Comparison of ENCODE assay signal across 12 mouse cellular contexts in genomic region chr2:144133806-144134574, GRCm38 (mm10).
DNase-seq lines count a peak whose midpoint lies in the region; ATAC-seq lines count a peak whose summit lies in the region.
"Had no signal": no experiment of that assay in that cellular context is flagged by ENCODE, and none has a peak within 500 bp of the region (broad histone marks: within the 10 kb centered on the region; RNA-seq: fewer than 3 reads in every experiment).

No protein-coding gene starts in this region.

- H3K4me1 ChIP-seq in kidney, embryonic 14.5 days (ENCODE audit: control insufficient read depth, insufficient read depth, low read length) = peaks cover 9% of the 10 kb centered on the region; the same call in 1 of the 2 replicates
- H3K4me1 ChIP-seq: hindbrain, embryonic 12.5 days had no signal

- H3K9ac ChIP-seq in kidney, embryonic 14.5 days (ENCODE audit: low read depth, low read length) = no peak overlapping the region
- H3K9ac ChIP-seq: hindbrain, embryonic 12.5 days; liver, embryonic 14.5 days had no signal

- no peak overlapping the region for H3K4me2 ChIP-seq in kidney, embryonic 14.5 days (replicated peaks; ENCODE audit: low read depth, low read length)
- H3K4me2 ChIP-seq: hindbrain, embryonic 12.5 days had no signal

- H3K27me3 ChIP-seq in kidney, embryonic 14.5 days (ENCODE audit: control insufficient read depth, insufficient read depth, low read length) = no peaks in the 10 kb centered on the region
- H3K27me3 ChIP-seq: hindbrain, embryonic 12.5 days had no signal

- no peaks in the 10 kb centered on the region for H3K36me3 ChIP-seq in kidney, embryonic 14.5 days (ENCODE audit: control insufficient read depth, insufficient read depth, low read length)
- H3K36me3 ChIP-seq: hindbrain, embryonic 12.5 days had no signal

- peak; percentile 79 for ATAC-seq in kidney, embryonic 14.5 days (ENCODE audit: low FRiP score, low TSS enrichment)

- peaks cover 3% of the 10 kb centered on the region; the same call in 1 of the 2 replicates for H3K9me3 ChIP-seq in kidney, embryonic 14.5 days (ENCODE audit: control insufficient read depth, low read length)
- H3K9me3 ChIP-seq: hindbrain, embryonic 12.5 days had no signal

- 29% methylated on average over 14 of the region's 14 CpGs for WGBS in kidney, embryonic 14.5 days
- 22% methylated on average over 14 of the region's 14 CpGs for WGBS in large intestine, adult 2 months

- DNase-seq in kidney, adult 9 months = no peak
- DNase-seq in Muller cell, postnatal 12 days (ENCODE audit: inconsistent ontology term) = peak; percentile 33
- DNase-seq in embryo, embryonic 11 days = peak; percentile 37
- peak; percentile 64 for DNase-seq in large intestine, adult 2 months (ENCODE audit: low read depth, low spot score)
- DNase-seq in cerebellum, postnatal 4 days (ENCODE audit: low spot score in 2 of 2) = no peak
- DNase-seq in layer of hippocampus, adult 11-12 months (ENCODE audit: low spot score) = no peak
- DNase-seq in adipocyte (ENCODE audit: low spot score) = no peak
- DNase-seq: layer of hippocampus, adult 9-11 months; thymus, postnatal 4 days had no signal

- H3K4me3 ChIP-seq in kidney, embryonic 14.5 days (ENCODE audit: low read length) = no peak overlapping the region
- H3K4me3 ChIP-seq: hindbrain, embryonic 12.5 days had no signal

- peak overlapping the region; percentile 24; the same call in 1 of the 2 replicates for H3K27ac ChIP-seq in kidney, embryonic 14.5 days (ENCODE audit: low read depth, low read length)
- H3K27ac ChIP-seq: hindbrain, embryonic 12.5 days; liver, embryonic 14.5 days had no signal

Comparison
In these comparisons a context has a peak if more than half of its experiments do, and no peak if none do; other contexts are left out.
1. DNase-seq: peak in Muller cell, postnatal 12 days (single experiment), embryo, embryonic 11 days (single experiment) and large intestine, adult 2 months (single experiment); none in kidney, adult 9 months (single experiment), cerebellum, postnatal 4 days (0 of 2), layer of hippocampus, adult 11-12 months (single experiment) and adipocyte (single experiment).